Mouse (Mus musculus): ENCODE results near the gene Plcxd2. TPM values are rescaled to one million over a fixed set of nuclear protein-coding genes. Genes with fewer than 3 reads are reported as not detected.

Plcxd2 gene
- polyA plus RNA-seq, 1 experiment from 2014 or later = 0.78 TPM

DNA sequence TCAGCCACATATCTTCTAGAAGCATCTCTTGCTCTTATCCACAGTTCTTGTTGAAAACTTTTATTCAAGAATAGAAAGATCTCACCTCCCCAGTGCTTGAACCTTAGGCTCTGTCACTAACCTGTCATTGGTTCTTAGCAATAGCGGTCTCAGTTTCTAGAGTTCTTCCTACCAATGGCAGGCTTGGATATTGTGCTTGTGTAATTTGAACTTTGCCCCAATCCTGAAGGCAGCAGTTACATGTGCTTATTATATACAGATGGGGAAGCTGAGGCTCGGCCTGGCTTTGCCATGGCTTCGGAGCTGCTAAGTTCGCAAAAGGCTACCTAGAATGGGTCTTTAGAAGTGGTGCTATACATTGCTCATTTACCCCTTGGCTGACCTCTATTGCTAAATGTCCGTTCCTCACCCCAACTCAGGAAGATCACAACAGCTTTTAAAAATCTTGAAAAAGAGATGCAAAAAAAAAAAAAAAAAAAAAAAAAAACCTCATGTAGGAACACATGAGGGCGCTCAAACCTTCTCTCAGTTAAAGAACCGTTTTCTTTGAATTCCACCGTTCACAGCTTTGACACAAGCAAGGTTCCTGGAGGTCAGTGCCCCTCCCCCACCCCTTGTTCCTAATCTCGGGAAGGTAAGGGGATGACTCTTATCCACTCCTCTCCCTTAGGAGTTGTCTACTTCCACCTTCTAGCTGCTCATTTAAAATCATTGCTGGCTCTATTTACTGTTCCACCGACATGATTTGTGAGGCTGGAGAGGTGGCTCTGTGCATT, 18.9 kb downstream of the Plcxd2 start:
- Histone ChIP-seq H3K4me2 (no peak overlapping the region), H3K9ac (no peak overlapping the region), H3K9me3 (ENCODE audit: low read depth, low read length) (no peaks in the 10 kb centered on the region), H3K27ac (ENCODE audit: low read depth) (no peak overlapping the region), H3K27me3 (ENCODE audit: insufficient read depth, low read length) (no peaks in the 10 kb centered on the region), H3K4me3 (ENCODE audit: low read depth, low read length) (no peak overlapping the region), H3K36me3 (ENCODE audit: insufficient read depth) (no peaks in the 10 kb centered on the region), H3K4me1 (ENCODE audit: insufficient read depth) (no peaks in the 10 kb centered on the region)
- 46% methylated on average over 10 of the region's 10 CpGs for WGBS
- DNase-seq (peak; percentile 47), ATAC-seq (ENCODE audit: insufficient read depth) (no peak)
- TF ChIP-seq CTCF (IDR thresholded peaks at IDR 0.05; ENCODE audit: low read depth) = peak; percentile 40

DNA sequence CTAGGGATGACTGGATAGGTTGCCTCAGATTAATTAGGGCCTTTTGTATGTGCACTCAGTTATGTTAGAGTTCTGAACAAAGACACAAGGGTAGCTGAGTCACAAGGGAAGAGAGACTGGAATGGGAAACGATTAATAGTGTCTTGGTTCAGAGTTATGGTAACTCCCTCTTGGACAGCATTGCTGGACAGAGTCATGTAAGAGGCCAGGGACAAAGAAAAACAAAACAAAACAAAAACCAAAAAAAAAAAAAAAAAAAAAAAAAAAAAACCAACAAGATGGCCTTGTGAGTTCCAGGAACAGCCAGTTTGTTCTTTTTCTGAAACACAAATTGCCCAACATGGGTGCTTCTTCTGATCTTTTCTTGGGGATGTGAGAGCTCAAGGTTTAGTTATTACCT, 23.8 kb downstream of the Plcxd2 start:
- no peaks in the 10 kb centered on the region for H3K9me3 ChIP-seq (ENCODE audit: low read depth, low read length)
- no peak for DNase-seq
- no peak for TF ChIP-seq CTCF (IDR thresholded peaks at IDR 0.05; ENCODE audit: low read depth)
- no peaks in the 10 kb centered on the region for H3K27me3 ChIP-seq (ENCODE audit: insufficient read depth, low read length)
- no peak overlapping the region for H3K4me2 ChIP-seq
- no peak overlapping the region for H3K27ac ChIP-seq (ENCODE audit: low read depth)
- ATAC-seq (ENCODE audit: insufficient read depth) = no peak
- no peak overlapping the region for H3K4me3 ChIP-seq (ENCODE audit: low read depth, low read length)
- WGBS = 84% methylated on average over 1 of the region's 1 CpGs
- no peaks in the 10 kb centered on the region for H3K36me3 ChIP-seq (ENCODE audit: insufficient read depth)
- no peaks in the 10 kb centered on the region for H3K4me1 ChIP-seq (ENCODE audit: insufficient read depth)
- no peak overlapping the region for H3K9ac ChIP-seq

DNA sequence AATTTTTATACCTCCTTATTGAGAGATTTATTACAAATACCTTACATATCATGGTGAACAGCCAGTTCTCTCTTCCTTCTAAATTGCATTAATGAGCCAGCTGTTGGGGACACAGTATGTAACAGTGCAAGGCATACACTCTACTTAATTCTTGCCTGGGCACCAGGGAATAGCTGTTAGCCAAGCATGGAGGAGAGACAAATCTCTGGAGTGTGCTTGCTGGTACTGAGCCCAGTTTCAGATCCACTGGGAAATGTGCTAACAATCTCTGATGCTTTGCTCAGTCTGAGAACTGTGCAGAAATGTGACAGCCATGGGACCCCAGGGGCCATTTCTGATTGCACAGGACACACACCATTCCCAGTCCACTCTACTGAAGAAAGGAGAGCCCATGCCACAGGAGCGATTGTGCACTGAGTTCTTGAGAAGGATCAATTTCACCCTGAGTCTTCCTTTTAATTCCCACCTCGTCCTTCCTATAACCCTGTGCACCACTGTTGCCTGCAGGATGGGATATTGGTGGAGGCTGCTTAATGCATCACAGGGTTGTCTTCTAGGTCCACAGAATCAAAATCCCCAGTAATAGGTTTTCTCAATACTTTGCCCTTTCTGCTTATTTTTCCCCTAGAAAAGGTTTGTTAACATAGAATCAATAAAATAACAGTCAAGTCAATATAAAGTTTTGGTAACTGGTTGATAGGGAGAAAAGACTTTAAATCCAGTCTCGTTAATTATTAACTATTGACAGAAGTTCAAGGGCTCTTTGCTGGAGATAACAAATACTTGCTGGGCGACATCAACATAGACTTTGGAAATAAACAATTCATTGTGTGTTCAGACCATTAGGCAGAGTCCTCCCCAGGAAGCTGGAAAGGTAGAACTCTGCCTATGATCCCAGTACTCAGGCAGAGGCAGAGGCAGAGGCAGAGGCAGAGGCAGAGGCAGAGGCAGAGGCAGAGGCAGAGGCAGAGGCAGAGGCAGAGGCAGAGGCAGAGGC, 25.1 kb downstream of the Plcxd2 start:
- TF ChIP-seq CTCF (IDR thresholded peaks at IDR 0.05; ENCODE audit: low read depth) = no peak
- no peaks in the 10 kb centered on the region for H3K27me3 ChIP-seq (ENCODE audit: insufficient read depth, low read length)
- H3K9me3 ChIP-seq (ENCODE audit: low read depth, low read length) = no peaks in the 10 kb centered on the region
- H3K27ac ChIP-seq (ENCODE audit: low read depth) = no peak overlapping the region
- DNase-seq (no peak), ATAC-seq (ENCODE audit: insufficient read depth) (no peak)
- no peaks in the 10 kb centered on the region for H3K4me1 ChIP-seq (ENCODE audit: insufficient read depth)
- 58% methylated on average over 4 of the region's 4 CpGs for WGBS
- no peaks in the 10 kb centered on the region for H3K36me3 ChIP-seq (ENCODE audit: insufficient read depth)
- H3K9ac ChIP-seq = no peak overlapping the region
- H3K4me2 ChIP-seq = no peak overlapping the region
- no peak overlapping the region for H3K4me3 ChIP-seq (ENCODE audit: low read depth, low read length)

DNA sequence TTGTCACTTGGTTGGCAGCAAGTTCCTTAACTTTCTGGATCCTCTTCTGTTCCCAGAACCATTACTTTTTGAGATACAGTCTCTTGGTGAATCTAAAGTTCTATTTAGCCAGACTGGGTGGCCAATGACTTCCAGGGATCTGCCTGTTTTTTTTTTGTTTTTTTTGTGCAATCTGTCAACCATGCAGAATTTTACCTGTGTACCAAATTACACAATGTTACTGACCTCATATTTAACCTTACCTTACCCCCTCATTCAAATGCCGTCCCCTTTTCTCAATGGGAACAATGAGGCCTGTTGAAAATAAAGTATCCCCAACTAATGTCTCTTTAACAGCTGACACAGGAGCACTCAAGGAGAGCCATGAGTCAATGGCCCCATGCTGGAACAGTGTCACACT, 33.8 kb downstream of the Plcxd2 start:
- H3K36me3 ChIP-seq (ENCODE audit: insufficient read depth) = no peaks in the 10 kb centered on the region

DNA sequence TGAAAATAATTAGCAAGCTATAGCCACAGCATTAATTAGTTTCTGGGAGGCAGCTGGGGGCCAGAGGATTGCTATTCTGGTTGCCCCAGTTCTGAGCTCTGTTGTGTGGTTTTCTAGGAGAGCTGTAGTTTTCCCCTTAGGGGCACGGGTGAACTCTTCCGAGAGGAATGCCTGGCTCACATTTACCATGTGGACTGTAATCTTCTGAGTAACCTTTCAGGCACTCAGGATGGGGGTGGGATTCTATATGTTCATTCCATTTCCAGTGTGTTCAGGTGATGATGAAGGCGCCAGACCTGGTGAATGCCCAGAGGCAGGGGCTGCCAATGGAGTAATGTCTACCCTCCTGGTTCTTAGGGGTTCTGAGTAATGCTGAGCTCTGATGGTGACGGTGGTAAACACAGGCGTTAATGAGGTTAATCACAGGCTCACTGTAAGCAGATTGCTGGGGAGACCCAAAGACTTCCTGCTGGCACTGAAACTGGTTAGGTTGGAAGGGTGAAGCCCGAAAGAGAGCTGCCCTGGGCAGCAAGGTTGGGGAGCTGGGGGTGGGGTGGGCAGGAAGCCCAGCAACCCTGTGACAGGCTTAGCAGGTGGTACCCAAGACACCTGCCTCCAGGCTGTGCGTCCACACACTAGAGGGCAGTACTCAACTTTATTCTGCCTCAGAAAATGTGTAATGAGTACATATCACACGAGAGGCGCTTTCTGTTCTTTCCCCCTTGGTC, 35.9 kb downstream of the Plcxd2 start:
- no peaks in the 10 kb centered on the region for H3K9me3 ChIP-seq (ENCODE audit: low read depth, low read length)
- TF ChIP-seq CTCF (IDR thresholded peaks at IDR 0.05; ENCODE audit: low read depth) = peak; percentile 41
- H3K36me3 ChIP-seq (ENCODE audit: insufficient read depth) = no peaks in the 10 kb centered on the region
- H3K27ac ChIP-seq (ENCODE audit: low read depth) = no peak overlapping the region
- H3K4me1 ChIP-seq (ENCODE audit: insufficient read depth) = no peaks in the 10 kb centered on the region
- no peaks in the 10 kb centered on the region for H3K27me3 ChIP-seq (ENCODE audit: insufficient read depth, low read length)
- H3K4me3 ChIP-seq (ENCODE audit: low read depth, low read length) = no peak overlapping the region
- no peak overlapping the region for H3K4me2 ChIP-seq
- DNase-seq (peak; percentile 36), ATAC-seq (ENCODE audit: insufficient read depth) (no peak; the same call in 1 of the 2 replicates)
- no peak overlapping the region for H3K9ac ChIP-seq
- 53% methylated on average over 9 of the region's 9 CpGs for WGBS

More for the DNA sequence above, 33.8 kb downstream of the Plcxd2 start:
- no peak overlapping the region for H3K4me2 ChIP-seq
- H3K27ac ChIP-seq (ENCODE audit: low read depth) = no peak overlapping the region
- no peak overlapping the region for H3K9ac ChIP-seq
- H3K27me3 ChIP-seq (ENCODE audit: insufficient read depth, low read length) = no peaks in the 10 kb centered on the region
- WGBS = 91% methylated on average over 1 of the region's 1 CpGs
- ATAC-seq (ENCODE audit: insufficient read depth) (no peak), DNase-seq (no peak)
- H3K4me1 ChIP-seq (ENCODE audit: insufficient read depth) = no peaks in the 10 kb centered on the region
- no peak for TF ChIP-seq CTCF (IDR thresholded peaks at IDR 0.05; ENCODE audit: low read depth)
- H3K4me3 ChIP-seq (ENCODE audit: low read depth, low read length) = no peak overlapping the region
- H3K9me3 ChIP-seq (ENCODE audit: low read depth, low read length) = no peaks in the 10 kb centered on the region

DNA sequence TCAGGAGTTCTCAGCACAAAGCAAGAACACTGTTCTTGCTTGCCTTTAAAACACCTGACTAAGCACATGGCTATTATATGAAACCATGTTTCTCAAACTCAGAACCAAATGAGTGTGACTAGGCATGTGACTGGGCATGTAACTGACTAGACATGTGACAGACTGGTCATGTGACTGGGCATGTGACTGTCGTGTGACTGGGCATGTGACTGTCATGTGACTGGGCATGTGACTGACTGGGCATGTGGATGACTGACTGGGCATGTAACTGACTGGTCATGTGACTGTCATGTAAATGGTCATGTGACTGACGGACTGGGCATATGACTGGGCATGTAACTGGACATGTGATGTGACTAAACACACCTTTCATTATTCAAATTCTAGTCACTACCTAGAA, 39.8 kb downstream of the Plcxd2 start:
- Histone ChIP-seq H3K4me2 (no peak overlapping the region), H3K27ac (ENCODE audit: low read depth) (no peak overlapping the region), H3K4me3 (ENCODE audit: low read depth, low read length) (no peak overlapping the region), H3K27me3 (ENCODE audit: insufficient read depth, low read length) (no peaks in the 10 kb centered on the region), H3K4me1 (ENCODE audit: insufficient read depth) (no peaks in the 10 kb centered on the region), H3K36me3 (ENCODE audit: insufficient read depth) (no peaks in the 10 kb centered on the region), H3K9me3 (ENCODE audit: low read depth, low read length) (no peaks in the 10 kb centered on the region), H3K9ac (no peak overlapping the region)
- WGBS = 85% methylated on average over 2 of the region's 2 CpGs
- DNase-seq (no peak), ATAC-seq (ENCODE audit: insufficient read depth) (no peak)
- no peak for TF ChIP-seq CTCF (IDR thresholded peaks at IDR 0.05; ENCODE audit: low read depth)
